In the genomic region with DNA sequence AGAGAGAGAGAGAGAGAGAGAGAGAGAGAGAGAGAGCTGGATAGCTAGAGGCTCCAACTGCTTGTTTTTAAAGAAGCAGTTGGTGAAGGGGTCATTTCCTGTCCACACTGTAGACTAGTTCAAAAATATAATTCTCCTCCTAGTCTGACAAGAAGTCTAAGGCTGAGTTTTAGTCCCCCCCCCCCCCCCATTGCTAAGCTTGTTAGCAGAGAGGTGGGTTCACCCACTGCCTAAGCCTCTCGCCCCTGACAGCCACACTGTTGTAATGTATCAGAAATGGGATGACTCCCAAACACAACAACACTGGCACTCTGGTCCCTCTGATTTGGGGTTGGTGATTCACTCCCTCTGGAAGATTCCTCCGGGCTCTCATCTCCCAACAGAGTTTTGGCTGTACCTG, we compare ENCODE assay signal across 10 mouse cellular contexts. TPM values are rescaled to one million over a fixed set of nuclear protein-coding genes. Genes with fewer than 3 reads are reported as not detected.
DNase-seq lines count a peak whose midpoint lies in the region; ATAC-seq and TF ChIP-seq lines count a peak whose summit lies in the region.
"Had no signal": no experiment of that assay in that cellular context is flagged by ENCODE, and none has a peak within 500 bp of the region (broad histone marks: within the 10 kb centered on the region; RNA-seq: fewer than 3 reads in every experiment).

No protein-coding gene starts in this region.

- DNase-seq in kidney, adult 9 months, result no peak
- no peak for DNase-seq in forebrain, embryonic 10.5 days (ENCODE audit: extremely low spot score, low spot score)
- DNase-seq in left cerebral cortex, postnatal 14 days (ENCODE audit: low spot score in 2 of 2), result no peak
- no peak for DNase-seq in kidney, adult 8-10 months
- no peak for DNase-seq in kidney, postnatal 10 days

- H3K9ac ChIP-seq in kidney, embryonic 14.5 days (ENCODE audit: low read depth, low read length), result no peak overlapping the region
- no peak overlapping the region for H3K9ac ChIP-seq in intestine, postnatal 0 days (ENCODE audit: low read depth, low read length)
- H3K9ac ChIP-seq in neural tube, embryonic 15.5 days (replicated peaks), result no peak overlapping the region

- WGBS in kidney, embryonic 14.5 days, result 10% methylated on average over 2 of the region's 2 CpGs
- 23% methylated on average over 2 of the region's 2 CpGs for WGBS in forebrain, embryonic 10.5 days
- 43% methylated on average over 2 of the region's 2 CpGs for WGBS in intestine, postnatal 0 days
- WGBS in neural tube, embryonic 15.5 days, result 15% methylated on average over 2 of the region's 2 CpGs

- intact Hi-C loops in left cerebral cortex, postnatal 14 days (cut with DNase I), result loop anchor here (5.0 to 10.0 kb wide), 2 partner anchors 72 to 475 kb away; no protein-coding TSS in a partner anchor

- peak; percentile 80 for ATAC-seq in kidney, embryonic 14.5 days (ENCODE audit: low FRiP score, low TSS enrichment)
- no peak for ATAC-seq in intestine, postnatal 0 days
- peak; percentile 50; the same call in 1 of the 2 replicates for ATAC-seq in neural tube, embryonic 15.5 days (ENCODE audit: low FRiP score)

- TF ChIP-seq CTCF in intestine, postnatal 0 days (IDR thresholded peaks at IDR 0.05; ENCODE audit: low read depth), result no peak

- peak overlapping the region; percentile 41 for H3K4me2 ChIP-seq in kidney, embryonic 14.5 days (replicated peaks; ENCODE audit: low read depth, low read length)
- H3K4me2 ChIP-seq in intestine, postnatal 0 days (replicated peaks; ENCODE audit: low read depth), result peak overlapping the region; percentile 58
- peak overlapping the region; percentile 67 for H3K4me2 ChIP-seq in neural tube, embryonic 15.5 days

- no peaks in the 10 kb centered on the region for H3K4me1 ChIP-seq in kidney, embryonic 14.5 days (ENCODE audit: control insufficient read depth, insufficient read depth, low read length)
- H3K4me1 ChIP-seq in forebrain, embryonic 10.5 days, result peaks cover 39% of the 10 kb centered on the region
- no peaks in the 10 kb centered on the region for H3K4me1 ChIP-seq in intestine, postnatal 0 days (replicated peaks; ENCODE audit: control insufficient read depth, insufficient read depth, low read length)
- H3K4me1 ChIP-seq in neural tube, embryonic 15.5 days, result peaks cover 23% of the 10 kb centered on the region

- H3K27me3 ChIP-seq in kidney, embryonic 14.5 days (ENCODE audit: control insufficient read depth, insufficient read depth, low read length), result no peaks in the 10 kb centered on the region
- H3K27me3 ChIP-seq in forebrain, embryonic 10.5 days (ENCODE audit: poor library complexity, severe bottlenecking), result no peaks in the 10 kb centered on the region
- no peaks in the 10 kb centered on the region for H3K27me3 ChIP-seq in intestine, postnatal 0 days (replicated peaks; ENCODE audit: control insufficient read depth, insufficient read depth, low read length)
- H3K27me3 ChIP-seq in neural tube, embryonic 15.5 days (replicated peaks), result no peaks in the 10 kb centered on the region

- H3K9me3 ChIP-seq in kidney, embryonic 14.5 days (ENCODE audit: control insufficient read depth, low read length), result no peaks in the 10 kb centered on the region
- H3K9me3 ChIP-seq in forebrain, embryonic 10.5 days, result no peaks in the 10 kb centered on the region
- H3K9me3 ChIP-seq in intestine, postnatal 0 days (ENCODE audit: control insufficient read depth), result no peaks in the 10 kb centered on the region
- no peaks in the 10 kb centered on the region for H3K9me3 ChIP-seq in neural tube, embryonic 15.5 days (replicated peaks)
- H3K9me3 ChIP-seq: G1E had no signal

- peak overlapping the region; percentile 27; the same call in 1 of the 2 replicates for H3K27ac ChIP-seq in kidney, embryonic 14.5 days (ENCODE audit: low read depth, low read length)
- peak overlapping the region; percentile 83 for H3K27ac ChIP-seq in forebrain, embryonic 10.5 days
- no peak overlapping the region for H3K27ac ChIP-seq in intestine, postnatal 0 days (ENCODE audit: low read depth, low read length)
- H3K27ac ChIP-seq in neural tube, embryonic 15.5 days (replicated peaks), result no peak overlapping the region

- peak overlapping the region; percentile 51 for H3K4me3 ChIP-seq in kidney, embryonic 14.5 days (ENCODE audit: low read length)
- peak overlapping the region; percentile 53 for H3K4me3 ChIP-seq in forebrain, embryonic 10.5 days
- peak overlapping the region; percentile 37 for H3K4me3 ChIP-seq in intestine, postnatal 0 days (ENCODE audit: low read depth, low read length)
- H3K4me3 ChIP-seq in neural tube, embryonic 15.5 days (replicated peaks), result peak overlapping the region; percentile 52

- no peaks in the 10 kb centered on the region for H3K36me3 ChIP-seq in kidney, embryonic 14.5 days (ENCODE audit: control insufficient read depth, insufficient read depth, low read length)
- no peaks in the 10 kb centered on the region for H3K36me3 ChIP-seq in forebrain, embryonic 10.5 days (replicated peaks)
- H3K36me3 ChIP-seq in intestine, postnatal 0 days (ENCODE audit: control insufficient read depth, insufficient read depth), result no peaks in the 10 kb centered on the region
- H3K36me3 ChIP-seq in neural tube, embryonic 15.5 days, result no peaks in the 10 kb centered on the region
- H3K36me3 ChIP-seq: G1E had no signal

RNA-seq across cellular contexts. Expression of a gene that starts 0.4 kb away (rescaled TPM):
- polyA plus RNA-seq in kidney, embryonic 14.5 days (2014; fragmentation: Nextera tagmentation; extraction: Ambion mirVana), result 70.5 and 89.3 TPM in 2 replicates
- 10.5 and 13.1 TPM in 2 replicates for polyA plus RNA-seq in forebrain, embryonic 10.5 days (2016; fragmentation: Nextera tagmentation; extraction: Ambion mirVana)
- polyA plus RNA-seq in intestine, postnatal 0 days (2015; fragmentation: Nextera tagmentation; extraction: Ambion mirVana), result 10.5 and 12.0 TPM in 2 replicates
- 68.9 and 76.7 TPM in 2 replicates for polyA plus RNA-seq in neural tube, embryonic 15.5 days (2015; fragmentation: Nextera tagmentation; extraction: Ambion mirVana)
- 10 to 100 TPM; 57.4 to 66.5 TPM for total RNA-seq in left cerebral cortex, postnatal 14 days (2021)
- total RNA-seq: granulocyte monocyte progenitor cell, adult 5-6 weeks had no signal
- polyA plus RNA-seq: G1E had no signal

Comparison
In these comparisons a context has a peak if more than half of its experiments do, and no peak if none do; other contexts are left out.
1. H3K27ac ChIP-seq: peak in kidney, embryonic 14.5 days (single experiment) and forebrain, embryonic 10.5 days (single experiment); none in intestine, postnatal 0 days (single experiment) and neural tube, embryonic 15.5 days (single experiment).
2. Peak in every context shown above with its lines, with median percentiles within 50 percentile points of each other: H3K4me2 ChIP-seq and H3K4me3 ChIP-seq.